Mouse (Mus musculus): ENCODE data around the gene Efcab2. TPM values are rescaled to one million over a fixed set of nuclear protein-coding genes. Genes with fewer than 3 reads are reported as not detected.
A peak's percentile ranks its signal among the peaks of the same experiment; 100 is the strongest.

The Efcab2 gene
- polyA plus RNA-seq, 1 experiment, result 0.34 TPM

DNA sequence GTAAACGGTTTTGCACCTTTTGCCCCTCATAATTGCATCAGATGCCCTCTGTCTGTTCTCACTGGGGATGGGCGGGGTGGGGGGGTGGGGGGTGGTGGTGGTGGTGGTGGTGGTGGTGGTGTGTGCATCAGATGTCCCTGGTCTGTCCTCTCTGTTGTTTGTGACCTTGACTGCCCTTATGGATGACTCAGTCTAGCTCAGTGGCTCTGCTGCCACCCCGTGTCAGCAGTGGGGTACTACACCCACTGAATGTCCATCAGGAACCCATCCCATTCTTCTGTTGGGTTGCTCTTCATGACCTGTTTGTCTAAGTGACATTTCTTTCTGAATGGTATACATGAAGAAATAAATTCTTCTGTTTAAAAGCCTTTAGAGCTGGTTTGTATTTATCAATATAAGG, 43.3 kb downstream of the Efcab2 start:
- no peak for TF ChIP-seq POLR2A (IDR thresholded peaks at IDR 0.05; ENCODE audit: low read depth, low read length)
- peak; percentile 92; the same call in 1 of the 2 replicates for TF ChIP-seq CTCF (IDR thresholded peaks at IDR 0.05; ENCODE audit: extremely low read depth, insufficient read depth, insufficient read length, insufficient replicate concordance)
- peak; percentile 33 to 67 for DNase-seq (ENCODE audit: low read depth in 1 of 2, low spot score in 2 of 2)
- Histone ChIP-seq H3K4me1 (ENCODE audit: control insufficient read depth, insufficient read depth, insufficient read length) (no peaks in the 10 kb centered on the region), H3K4me3 (ENCODE audit: extremely low read depth, insufficient read depth, insufficient read length) (no peak overlapping the region), H3K36me3 (ENCODE audit: control insufficient read depth, insufficient read depth, low read length) (no peaks in the 10 kb centered on the region), H3K27ac (ENCODE audit: insufficient read depth, low read length) (no peak overlapping the region), H3K27me3 (ENCODE audit: control insufficient read depth, insufficient read depth, low read length) (no peaks in the 10 kb centered on the region)
- 23% methylated on average over 3 of the region's 3 CpGs for WGBS

DNA sequence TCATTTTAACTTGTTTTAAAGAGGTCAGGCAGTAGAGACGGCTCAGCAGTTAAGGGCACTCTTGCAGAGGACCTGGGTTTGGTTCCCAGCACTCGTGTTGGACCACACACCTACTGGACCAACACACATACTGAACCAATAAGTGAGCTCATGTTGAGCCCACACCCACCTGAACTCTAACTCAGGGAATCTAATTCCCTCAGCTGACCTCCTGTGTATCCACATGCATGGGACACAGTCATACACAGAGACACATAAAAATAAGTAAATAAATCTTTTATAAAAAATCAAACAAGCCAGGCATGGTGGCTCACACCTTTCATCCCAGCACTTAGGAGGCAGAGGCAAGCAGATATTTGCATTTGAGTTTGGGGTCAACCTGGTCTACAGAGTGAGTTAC, 44.0 kb downstream of the Efcab2 start:
- no peak for DNase-seq (ENCODE audit: low read depth in 1 of 2, low spot score in 2 of 2)
- no peak for TF ChIP-seq POLR2A (IDR thresholded peaks at IDR 0.05; ENCODE audit: low read depth, low read length)
- no peak for TF ChIP-seq CTCF (IDR thresholded peaks at IDR 0.05; ENCODE audit: extremely low read depth, insufficient read depth, insufficient read length, insufficient replicate concordance)
- Histone ChIP-seq H3K4me1 (ENCODE audit: control insufficient read depth, insufficient read depth, insufficient read length) (no peaks in the 10 kb centered on the region), H3K4me3 (ENCODE audit: extremely low read depth, insufficient read depth, insufficient read length) (no peak overlapping the region), H3K27ac (ENCODE audit: insufficient read depth, low read length) (no peak overlapping the region), H3K27me3 (ENCODE audit: control insufficient read depth, insufficient read depth, low read length) (no peaks in the 10 kb centered on the region), H3K36me3 (ENCODE audit: control insufficient read depth, insufficient read depth, low read length) (no peaks in the 10 kb centered on the region)
- 87% methylated on average over 2 of the region's 2 CpGs for WGBS

DNA sequence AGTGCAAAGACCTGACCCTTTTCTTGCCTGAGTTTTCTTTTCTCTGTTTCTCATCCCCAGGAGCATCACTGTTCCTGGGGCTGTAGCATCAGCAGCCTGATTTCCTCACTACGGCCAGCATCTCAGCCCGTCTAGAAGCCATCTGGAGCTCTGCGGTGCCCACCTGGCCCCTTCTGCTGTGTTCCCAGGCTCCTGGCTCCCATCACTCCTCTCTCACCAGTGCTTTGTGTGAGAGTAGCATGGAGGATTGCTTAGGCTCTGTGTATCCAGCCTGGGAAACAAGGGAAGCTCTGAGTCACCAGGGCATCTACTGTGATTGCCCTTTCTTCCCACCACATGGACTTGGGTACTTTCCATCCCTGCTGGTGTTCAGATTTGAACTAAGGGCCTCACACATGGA, 48.2 kb downstream of the Efcab2 start:
- Histone ChIP-seq H3K4me3 (ENCODE audit: extremely low read depth, insufficient read depth, insufficient read length) (no peak overlapping the region), H3K36me3 (ENCODE audit: control insufficient read depth, insufficient read depth, low read length) (peaks cover 1% of the 10 kb centered on the region; the same call in 1 of the 2 replicates), H3K27ac (ENCODE audit: insufficient read depth, low read length) (no peak overlapping the region), H3K4me1 (ENCODE audit: control insufficient read depth, insufficient read depth, insufficient read length) (no peaks in the 10 kb centered on the region), H3K27me3 (ENCODE audit: control insufficient read depth, insufficient read depth, low read length) (no peaks in the 10 kb centered on the region)
- TF ChIP-seq POLR2A (IDR thresholded peaks at IDR 0.05; ENCODE audit: low read depth, low read length) (no peak), CTCF (IDR thresholded peaks at IDR 0.05; ENCODE audit: extremely low read depth, insufficient read depth, insufficient read length, insufficient replicate concordance) (no peak)
- DNase-seq (ENCODE audit: low read depth in 1 of 2, low spot score in 2 of 2), result no peak
- WGBS, result 95% methylated on average over 3 of the region's 3 CpGs

DNA sequence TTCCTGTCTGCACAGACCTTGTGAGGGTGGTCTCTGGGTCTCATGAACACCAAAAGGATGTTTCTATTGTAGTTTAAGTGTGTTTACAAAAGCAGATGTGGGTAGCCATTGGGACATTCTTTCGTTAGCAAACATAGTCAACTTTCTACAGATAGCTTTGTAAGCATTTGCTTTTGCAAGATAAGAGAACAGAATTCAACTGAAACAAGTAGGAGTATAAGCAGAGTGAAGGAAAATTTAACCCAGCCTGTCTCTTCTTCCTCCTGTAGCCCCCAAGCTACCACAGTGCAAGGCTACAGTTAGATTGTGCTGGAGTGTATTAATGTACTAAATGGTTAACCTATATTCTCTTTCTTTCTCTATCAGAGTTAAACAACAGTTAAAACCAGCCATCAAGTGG, 49.2 kb downstream of the Efcab2 start:
- TF ChIP-seq CTCF (IDR thresholded peaks at IDR 0.05; ENCODE audit: extremely low read depth, insufficient read depth, insufficient read length, insufficient replicate concordance) (no peak), POLR2A (IDR thresholded peaks at IDR 0.05; ENCODE audit: low read depth, low read length) (no peak)
- 77% methylated on average over 1 of the region's 1 CpGs for WGBS
- Histone ChIP-seq H3K4me3 (ENCODE audit: extremely low read depth, insufficient read depth, insufficient read length) (no peak overlapping the region), H3K27me3 (ENCODE audit: control insufficient read depth, insufficient read depth, low read length) (no peaks in the 10 kb centered on the region), H3K27ac (ENCODE audit: insufficient read depth, low read length) (no peak overlapping the region), H3K4me1 (ENCODE audit: control insufficient read depth, insufficient read depth, insufficient read length) (no peaks in the 10 kb centered on the region), H3K36me3 (ENCODE audit: control insufficient read depth, insufficient read depth, low read length) (peaks cover 1% of the 10 kb centered on the region; the same call in 1 of the 2 replicates)
- DNase-seq (ENCODE audit: low read depth in 1 of 2, low spot score in 2 of 2), result no peak

DNA sequence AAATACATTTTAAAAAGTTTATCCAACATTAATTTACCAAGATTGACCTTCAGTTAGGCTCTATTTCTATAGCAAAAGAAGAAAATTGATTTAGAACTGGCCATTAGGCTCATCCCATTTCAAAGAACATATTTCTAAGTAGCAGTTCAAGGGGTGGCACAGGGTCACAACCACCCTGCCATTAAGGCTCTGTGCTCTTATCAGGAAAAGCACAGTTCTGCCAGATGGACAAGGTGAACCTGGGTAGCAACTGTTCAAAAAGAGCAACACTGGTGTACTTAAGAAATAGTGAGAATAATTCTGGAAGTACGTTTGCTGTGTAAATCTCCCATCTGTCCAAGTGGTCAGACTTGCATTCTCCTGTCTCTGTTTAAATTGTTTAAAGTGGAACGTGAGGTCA, 52.1 kb downstream of the Efcab2 start:
- H3K36me3 ChIP-seq (ENCODE audit: control insufficient read depth, insufficient read depth, low read length), result peaks cover 1% of the 10 kb centered on the region; the same call in 1 of the 2 replicates
- H3K4me3 ChIP-seq (ENCODE audit: extremely low read depth, insufficient read depth, insufficient read length), result no peak overlapping the region
- TF ChIP-seq POLR2A (IDR thresholded peaks at IDR 0.05; ENCODE audit: low read depth, low read length) (no peak), CTCF (IDR thresholded peaks at IDR 0.05; ENCODE audit: extremely low read depth, insufficient read depth, insufficient read length, insufficient replicate concordance) (no peak)
- WGBS, result 91% methylated on average over 2 of the region's 2 CpGs
- DNase-seq (ENCODE audit: low read depth in 1 of 2, low spot score in 2 of 2), result no peak
- H3K27me3 ChIP-seq (ENCODE audit: control insufficient read depth, insufficient read depth, low read length), result no peaks in the 10 kb centered on the region
- H3K4me1 ChIP-seq (ENCODE audit: control insufficient read depth, insufficient read depth, insufficient read length), result no peaks in the 10 kb centered on the region
- H3K27ac ChIP-seq (ENCODE audit: insufficient read depth, low read length), result no peak overlapping the region

DNA sequence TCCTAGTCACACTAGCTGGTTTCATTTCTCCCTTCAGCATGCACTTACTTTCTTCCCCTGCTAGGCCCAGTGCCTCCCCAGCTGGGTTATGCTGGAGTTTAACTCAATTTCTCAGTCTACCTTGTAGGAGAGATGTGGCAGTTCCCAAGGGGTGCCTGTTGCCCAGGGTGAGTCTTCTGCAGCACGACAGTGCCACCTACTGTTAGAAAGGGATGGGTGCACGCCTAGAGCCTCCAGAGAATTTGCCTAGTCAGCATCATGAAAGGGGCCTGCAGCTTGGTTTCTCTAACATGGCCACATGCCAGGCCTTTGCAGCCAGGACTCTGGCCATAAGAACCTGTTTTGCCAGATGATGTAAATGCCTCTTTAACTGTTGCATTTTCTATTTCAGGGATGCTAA, 57.8 kb downstream of the Efcab2 start:
- Histone ChIP-seq H3K27ac (ENCODE audit: insufficient read depth, low read length) (no peak overlapping the region), H3K4me1 (ENCODE audit: control insufficient read depth, insufficient read depth, insufficient read length) (no peaks in the 10 kb centered on the region), H3K36me3 (ENCODE audit: control insufficient read depth, insufficient read depth, low read length) (no peaks in the 10 kb centered on the region), H3K4me3 (ENCODE audit: extremely low read depth, insufficient read depth, insufficient read length) (no peak overlapping the region), H3K27me3 (ENCODE audit: control insufficient read depth, insufficient read depth, low read length) (no peaks in the 10 kb centered on the region)
- DNase-seq (ENCODE audit: low read depth in 1 of 2, low spot score in 2 of 2), result peak; percentile 45 to 68
- TF ChIP-seq POLR2A (IDR thresholded peaks at IDR 0.05; ENCODE audit: low read depth, low read length), result no peak
- TF ChIP-seq CTCF (IDR thresholded peaks at IDR 0.05; ENCODE audit: extremely low read depth, insufficient read depth, insufficient read length, insufficient replicate concordance), result peak; percentile 83; the same call in 1 of the 2 replicates
- WGBS, result 4% methylated on average over 2 of the region's 2 CpGs

DNA sequence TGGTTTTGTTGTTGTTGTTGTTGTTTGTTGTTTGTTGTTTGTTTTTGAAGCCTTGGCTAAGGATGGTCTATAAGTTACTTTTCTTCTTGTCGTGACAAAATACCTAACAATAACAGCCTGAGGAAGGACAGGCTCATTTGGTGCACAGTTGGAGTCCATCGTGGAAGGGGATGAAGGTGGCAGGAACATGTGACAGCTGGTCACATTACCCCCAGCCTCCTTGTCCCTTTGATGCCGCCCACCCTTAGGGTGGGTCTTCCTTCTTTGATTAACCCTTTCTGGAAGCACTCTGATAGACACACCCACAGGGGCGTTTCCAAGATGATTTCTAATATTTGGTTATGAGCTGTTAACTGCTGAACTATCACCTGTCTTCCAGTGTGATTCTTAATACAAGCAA, 58.3 kb downstream of the Efcab2 start:
- TF ChIP-seq CTCF (IDR thresholded peaks at IDR 0.05; ENCODE audit: extremely low read depth, insufficient read depth, insufficient read length, insufficient replicate concordance) (no peak), POLR2A (IDR thresholded peaks at IDR 0.05; ENCODE audit: low read depth, low read length) (no peak)
- DNase-seq (ENCODE audit: low read depth in 1 of 2, low spot score in 2 of 2), result no peak
- Histone ChIP-seq H3K4me1 (ENCODE audit: control insufficient read depth, insufficient read depth, insufficient read length) (no peaks in the 10 kb centered on the region), H3K36me3 (ENCODE audit: control insufficient read depth, insufficient read depth, low read length) (no peaks in the 10 kb centered on the region), H3K4me3 (ENCODE audit: extremely low read depth, insufficient read depth, insufficient read length) (no peak overlapping the region), H3K27me3 (ENCODE audit: control insufficient read depth, insufficient read depth, low read length) (no peaks in the 10 kb centered on the region), H3K27ac (ENCODE audit: insufficient read depth, low read length) (no peak overlapping the region)
- 75% methylated on average over 4 of the region's 4 CpGs for WGBS
